Mouse (Mus musculus): ENCODE data around the gene Vmn2r99.

Vmn2r99 gene

GRCm38 (mm10) chr17:19361649-19362048 is at the start of gene Vmn2r99:
Gene Vmn2r99, plus strand, starts transcription at chr17:19361949.
- no peak for DNase-seq (ENCODE audit: low spot score)

- DNase-seq (ENCODE audit: low spot score) = no peak
Observed at GRCm38 (mm10) chr17:19437623-19438022, 75.9 kb downstream of the Vmn2r99 start.

- DNase-seq (ENCODE audit: low spot score) = no peak
Observed at GRCm38 (mm10) chr17:19444932-19445331, 83.2 kb downstream of the Vmn2r99 start.
